Mouse (Mus musculus) ovary, adult 10 weeks (tissue): ENCODE results near the gene Psmc2. TPM values are rescaled to one million over a fixed set of nuclear protein-coding genes. Genes with fewer than 3 reads are reported as not detected.

Source experiments
- polyA plus RNA-seq: library from polyadenylated mRNA; stranded (reverse); fragments of 350-450 nt; fragmentation: Illumina TruSeq; extraction: RNeasy Lipid Tissue Mini Kit (QIAGEN cat#74804); gene quantifications from one replicate; pipeline ENCODE4 v1.2.3, GENCODE M21; 2014

The Psmc2 gene
- 80.5 TPM for polyA plus RNA-seq

DNA sequence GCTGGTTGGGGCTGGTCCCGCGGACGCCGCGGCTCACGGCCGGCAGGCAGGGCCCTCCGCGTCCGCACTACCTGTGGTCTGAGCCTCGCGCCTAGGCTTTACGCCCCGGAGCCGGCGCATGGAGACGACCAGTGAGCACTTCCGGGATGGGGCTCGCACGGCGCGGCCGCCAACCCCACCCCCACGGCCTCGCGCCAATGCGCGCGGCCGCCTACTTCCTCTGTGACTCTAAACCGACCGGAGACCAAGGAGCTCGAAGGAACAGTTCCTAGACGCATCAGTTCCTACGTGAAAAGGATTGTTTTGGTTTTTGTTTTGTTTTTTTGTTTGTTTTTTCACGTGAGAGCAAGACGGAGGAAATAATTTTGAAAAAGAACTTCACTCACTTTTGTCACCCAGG, at the start of gene Psmc2, which contains the start of gene Dnajc2:
Psmc2 (plus strand) TSS at position 231 of the 400 bp plus-strand sequence.
Dnajc2 (minus strand) TSS at position 199 of the 400 bp plus-strand sequence.

DNA sequence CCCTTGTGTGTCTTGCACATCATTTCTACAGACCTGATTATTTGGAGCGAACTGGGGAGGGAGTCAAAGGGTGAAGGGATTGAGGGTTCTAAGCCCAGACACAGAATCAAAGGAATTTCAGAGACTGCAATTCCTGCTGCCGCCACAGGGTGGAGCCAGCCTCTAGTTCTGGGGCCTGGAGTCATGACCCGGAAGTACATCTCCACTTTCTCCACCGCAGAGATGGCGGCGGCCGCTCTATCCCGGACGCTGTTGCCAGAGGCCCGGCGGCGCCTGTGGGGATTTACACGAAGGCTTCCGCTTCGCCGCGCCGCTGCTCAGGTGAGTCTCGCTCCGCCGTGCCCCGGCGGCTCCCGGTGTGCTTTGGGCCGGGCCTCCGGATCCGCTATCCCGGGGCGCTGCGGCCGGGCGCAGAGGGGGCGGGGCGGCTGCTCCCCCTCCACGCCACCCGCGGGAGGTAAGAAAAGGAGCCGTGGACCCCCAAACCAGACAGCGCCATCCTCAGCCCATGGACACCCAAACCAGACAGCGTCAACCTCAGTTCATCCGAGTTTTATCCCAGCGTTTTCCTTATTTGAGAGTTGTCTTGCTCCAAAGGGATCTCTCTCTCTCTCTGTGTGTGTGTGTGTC, 48.0 kb upstream of the Psmc2 start, which contains the start of gene Pmpcb:
Pmpcb (plus strand) TSS at position 186 of the 630 bp plus-strand sequence.

Other genes with a start within 250 kb of the Psmc2 start
- 31.0 TPM for gene Lrrc17, start 241.7 kb upstream of the Psmc2 start, polyA plus RNA-seq
- gene Fbxl13, start 139.6 kb upstream of the Psmc2 start, polyA plus RNA-seq, result 3.8 TPM
- 112 TPM for gene Armc10, start 139.5 kb upstream of the Psmc2 start, polyA plus RNA-seq
- 50.7 TPM for gene Napepld, start 83.9 kb upstream of the Psmc2 start, polyA plus RNA-seq
- 523 TPM for gene Pmpcb, start 48.1 kb upstream of the Psmc2 start, polyA plus RNA-seq
- 123 TPM for gene Dnajc2, start within 50 bp of the Psmc2 start, polyA plus RNA-seq
- 0.26 TPM for gene Slc26a5, start 80.3 kb downstream of the Psmc2 start, polyA plus RNA-seq